Mouse (Mus musculus): Measurements from ENCODE around the gene Tmem131. TPM values are rescaled to one million over a fixed set of nuclear protein-coding genes. Genes with fewer than 3 reads are reported as not detected.

Tmem131 gene
- polyA plus RNA-seq, 1 experiment from 2014 or later = 14.7 TPM

GRCm38 (mm10) chr1:36926246-36926645, 17.2 kb downstream of the Tmem131 start:
- no peak overlapping the region for H3K27ac ChIP-seq (replicated peaks)
- H3K9me3 ChIP-seq (replicated peaks) = no peaks in the 10 kb centered on the region
- H3K4me3 ChIP-seq (replicated peaks) = no peak overlapping the region
- no peak for ATAC-seq (ENCODE audit: insufficient number of reproducible peaks, low FRiP score, low TSS enrichment, low read depth)
- H3K27me3 ChIP-seq = no peaks in the 10 kb centered on the region
- no peaks in the 10 kb centered on the region for H3K36me3 ChIP-seq
- H3K4me1 ChIP-seq = peaks cover 19% of the 10 kb centered on the region; the same call in 1 of the 2 replicates
- H3K4me2 ChIP-seq (replicated peaks) = no peak overlapping the region
- 88% methylated on average over 4 of the region's 4 CpGs for WGBS
- no peak overlapping the region for H3K9ac ChIP-seq

- Histone ChIP-seq H3K36me3 (no peaks in the 10 kb centered on the region), H3K27ac (replicated peaks) (no peak overlapping the region), H3K4me1 (peaks cover 23% of the 10 kb centered on the region), H3K9me3 (replicated peaks) (no peaks in the 10 kb centered on the region), H3K4me2 (replicated peaks) (no peak overlapping the region), H3K9ac (no peak overlapping the region), H3K4me3 (replicated peaks) (no peak overlapping the region), H3K27me3 (no peaks in the 10 kb centered on the region)
- whole genome bisulfite sequencing = 51% methylated on average over 5 of the region's 5 CpGs
- ATAC-seq (ENCODE audit: insufficient number of reproducible peaks, low FRiP score, low TSS enrichment, low read depth) = no peak
Measured at GRCm38 (mm10) chr1:36925781-36926180, 17.7 kb downstream of the Tmem131 start.

GRCm38 (mm10) chr1:36924853-36925252, 18.6 kb downstream of the Tmem131 start:
- no peaks in the 10 kb centered on the region for H3K36me3 ChIP-seq

GRCm38 (mm10) chr1:36923911-36924310, 19.6 kb downstream of the Tmem131 start:
- Histone ChIP-seq H3K9me3 (replicated peaks) (no peaks in the 10 kb centered on the region), H3K27ac (replicated peaks) (no peak overlapping the region), H3K4me1 (peaks cover 35% of the 10 kb centered on the region), H3K27me3 (no peaks in the 10 kb centered on the region), H3K4me2 (replicated peaks) (no peak overlapping the region), H3K36me3 (no peaks in the 10 kb centered on the region), H3K9ac (no peak overlapping the region), H3K4me3 (replicated peaks) (no peak overlapping the region)
- no peak for ATAC-seq (ENCODE audit: insufficient number of reproducible peaks, low FRiP score, low TSS enrichment, low read depth)

More at GRCm38 (mm10) chr1:36924853-36925252, 18.6 kb downstream of the Tmem131 start:
- Histone ChIP-seq H3K9ac (no peak overlapping the region), H3K9me3 (replicated peaks) (no peaks in the 10 kb centered on the region), H3K27me3 (no peaks in the 10 kb centered on the region), H3K27ac (replicated peaks) (no peak overlapping the region), H3K4me2 (replicated peaks) (no peak overlapping the region), H3K4me3 (replicated peaks) (no peak overlapping the region), H3K4me1 (peaks cover 30% of the 10 kb centered on the region)
- no peak for ATAC-seq (ENCODE audit: insufficient number of reproducible peaks, low FRiP score, low TSS enrichment, low read depth)
- 75% methylated on average over 2 of the region's 2 CpGs for WGBS

- Histone ChIP-seq H3K9ac (no peak overlapping the region), H3K36me3 (no peaks in the 10 kb centered on the region), H3K27ac (replicated peaks) (no peak overlapping the region), H3K27me3 (no peaks in the 10 kb centered on the region), H3K4me2 (replicated peaks) (no peak overlapping the region), H3K4me3 (replicated peaks) (no peak overlapping the region), H3K9me3 (replicated peaks) (no peaks in the 10 kb centered on the region), H3K4me1 (peaks cover 31% of the 10 kb centered on the region)
- 93% methylated on average over 4 of the region's 4 CpGs for WGBS
- no peak for ATAC-seq (ENCODE audit: insufficient number of reproducible peaks, low FRiP score, low TSS enrichment, low read depth)
Measured at GRCm38 (mm10) chr1:36922623-36923421, 20.6 kb downstream of the Tmem131 start.

GRCm38 (mm10) chr1:36921614-36922393, 21.7 kb downstream of the Tmem131 start:
- peaks cover 29% of the 10 kb centered on the region for H3K4me1 ChIP-seq
- ATAC-seq (ENCODE audit: insufficient number of reproducible peaks, low FRiP score, low TSS enrichment, low read depth) = no peak
- no peak overlapping the region for H3K9ac ChIP-seq
- no peak overlapping the region for H3K27ac ChIP-seq (replicated peaks)
- no peak overlapping the region for H3K4me3 ChIP-seq (replicated peaks)
- H3K9me3 ChIP-seq (replicated peaks) = no peaks in the 10 kb centered on the region
- WGBS = 79% methylated on average over 15 of the region's 15 CpGs
- H3K36me3 ChIP-seq = no peaks in the 10 kb centered on the region
- H3K4me2 ChIP-seq (replicated peaks) = no peak overlapping the region
- no peaks in the 10 kb centered on the region for H3K27me3 ChIP-seq

- no peak overlapping the region for H3K4me3 ChIP-seq (replicated peaks)
- peak overlapping the region; percentile 41; the same call in 1 of the 2 replicates for H3K27ac ChIP-seq (replicated peaks)
- WGBS = 44% methylated on average over 4 of the region's 4 CpGs
- H3K36me3 ChIP-seq = no peaks in the 10 kb centered on the region
- peaks cover 32% of the 10 kb centered on the region for H3K4me1 ChIP-seq
- no peaks in the 10 kb centered on the region for H3K27me3 ChIP-seq
- ATAC-seq (ENCODE audit: insufficient number of reproducible peaks, low FRiP score, low TSS enrichment, low read depth) = no peak
- no peak overlapping the region for H3K9ac ChIP-seq
- H3K4me2 ChIP-seq (replicated peaks) = no peak overlapping the region
- H3K9me3 ChIP-seq (replicated peaks) = no peaks in the 10 kb centered on the region
Measured at GRCm38 (mm10) chr1:36920726-36921125, 22.7 kb downstream of the Tmem131 start.

- H3K4me3 ChIP-seq (replicated peaks) = no peak overlapping the region
- no peak overlapping the region for H3K9ac ChIP-seq
- no peak; the same call in 1 of the 2 replicates for ATAC-seq (ENCODE audit: insufficient number of reproducible peaks, low FRiP score, low TSS enrichment, low read depth)
- H3K9me3 ChIP-seq (replicated peaks) = no peaks in the 10 kb centered on the region
- H3K4me2 ChIP-seq (replicated peaks) = no peak overlapping the region
- 39% methylated on average over 3 of the region's 3 CpGs for WGBS
- H3K27me3 ChIP-seq = no peaks in the 10 kb centered on the region
- H3K36me3 ChIP-seq = no peaks in the 10 kb centered on the region
- H3K27ac ChIP-seq (replicated peaks) = peak overlapping the region; percentile 41
- peaks cover 37% of the 10 kb centered on the region for H3K4me1 ChIP-seq
Measured at GRCm38 (mm10) chr1:36920154-36920716, 23.2 kb downstream of the Tmem131 start.

GRCm38 (mm10) chr1:36919728-36920127, 23.7 kb downstream of the Tmem131 start:
- Histone ChIP-seq H3K9ac (no peak overlapping the region), H3K9me3 (replicated peaks) (no peaks in the 10 kb centered on the region), H3K4me3 (replicated peaks) (no peak overlapping the region), H3K27me3 (no peaks in the 10 kb centered on the region), H3K4me1 (peaks cover 41% of the 10 kb centered on the region), H3K27ac (replicated peaks) (peak overlapping the region; percentile 41; the same call in 1 of the 2 replicates), H3K36me3 (no peaks in the 10 kb centered on the region), H3K4me2 (replicated peaks) (no peak overlapping the region)
- no peak for ATAC-seq (ENCODE audit: insufficient number of reproducible peaks, low FRiP score, low TSS enrichment, low read depth)
- WGBS = 55% methylated on average over 1 of the region's 1 CpGs

GRCm38 (mm10) chr1:36917423-36917822, 26.0 kb downstream of the Tmem131 start:
- 80% methylated on average over 1 of the region's 1 CpGs for WGBS
- Histone ChIP-seq H3K27me3 (no peaks in the 10 kb centered on the region), H3K9me3 (replicated peaks) (no peaks in the 10 kb centered on the region), H3K4me2 (replicated peaks) (no peak overlapping the region), H3K4me3 (replicated peaks) (no peak overlapping the region), H3K4me1 (peaks cover 46% of the 10 kb centered on the region), H3K36me3 (no peaks in the 10 kb centered on the region), H3K9ac (no peak overlapping the region), H3K27ac (replicated peaks) (no peak overlapping the region)
- ATAC-seq (ENCODE audit: insufficient number of reproducible peaks, low FRiP score, low TSS enrichment, low read depth) = no peak

GRCm38 (mm10) chr1:36915200-36915580, 28.3 kb downstream of the Tmem131 start:
- H3K9ac ChIP-seq = no peak overlapping the region
- no peaks in the 10 kb centered on the region for H3K27me3 ChIP-seq
- no peak overlapping the region for H3K4me2 ChIP-seq (replicated peaks)
- no peaks in the 10 kb centered on the region for H3K36me3 ChIP-seq
- no peaks in the 10 kb centered on the region for H3K9me3 ChIP-seq (replicated peaks)
- H3K27ac ChIP-seq (replicated peaks) = peak overlapping the region; percentile 58; the same call in 1 of the 2 replicates
- peaks cover 30% of the 10 kb centered on the region for H3K4me1 ChIP-seq
- 44% methylated on average over 5 of the region's 5 CpGs for WGBS
- ATAC-seq (ENCODE audit: insufficient number of reproducible peaks, low FRiP score, low TSS enrichment, low read depth) = no peak
- H3K4me3 ChIP-seq (replicated peaks) = no peak overlapping the region

All from embryonic facial prominence, embryonic 15.5 days (tissue).